Mouse (Mus musculus): ENCODE measurements at regions not wholly inside any gene's neighbourhood (a gene's known extent, or its start where the extent isn't known, plus 50 kb on each side); places are given as distances from the start of the nearest gene placed in this dataset.

- no peaks in the 10 kb centered on the region for H3K27me3 ChIP-seq (ENCODE audit: control insufficient read depth, insufficient read depth, low read length, poor library complexity, severe bottlenecking)
- no peaks in the 10 kb centered on the region for H3K36me3 ChIP-seq (ENCODE audit: control insufficient read depth, insufficient read depth, low read length, poor library complexity, severe bottlenecking)
- DNase-seq (ENCODE audit: low read depth, low spot score): no peak
These were observed 138.1 kb upstream of the Id2 start for GRCm38 (mm10) chr12:25235071-25235470.

DNA sequence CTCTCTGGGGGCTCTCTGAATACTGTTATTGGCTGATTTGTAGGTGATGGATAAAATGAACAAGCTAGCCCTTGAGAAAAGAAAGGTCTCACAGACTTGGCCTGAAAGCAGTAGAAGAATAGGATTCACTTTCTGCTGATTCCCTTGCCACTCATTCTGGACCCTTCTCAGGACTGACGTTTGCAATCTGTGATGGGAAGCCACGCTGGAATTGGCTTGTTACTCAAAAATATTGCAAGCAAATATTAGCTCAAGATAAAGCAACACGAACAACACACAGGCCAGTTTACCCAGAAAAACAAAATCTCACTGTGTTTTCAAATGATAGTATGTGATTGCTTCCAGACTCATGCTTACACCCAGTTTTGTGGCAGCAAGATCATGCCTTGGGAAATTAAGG lies 137.7 kb upstream of the Id2 start:
- Histone ChIP-seq H3K27me3 (ENCODE audit: control insufficient read depth, insufficient read depth, low read length, poor library complexity, severe bottlenecking) (no peaks in the 10 kb centered on the region), H3K36me3 (ENCODE audit: control insufficient read depth, insufficient read depth, low read length, poor library complexity, severe bottlenecking) (no peaks in the 10 kb centered on the region)
- no peak for DNase-seq (ENCODE audit: low read depth, low spot score)

GRCm38 (mm10) chr12:25233027-25233535 lies 136.1 kb upstream of the Id2 start:
- no peak for DNase-seq (ENCODE audit: low read depth, low spot score)
- Histone ChIP-seq H3K27me3 (ENCODE audit: control insufficient read depth, insufficient read depth, low read length, poor library complexity, severe bottlenecking) (no peaks in the 10 kb centered on the region), H3K36me3 (ENCODE audit: control insufficient read depth, insufficient read depth, low read length, poor library complexity, severe bottlenecking) (no peaks in the 10 kb centered on the region)

- DNase-seq (ENCODE audit: low read depth, low spot score): no peak
- Histone ChIP-seq H3K36me3 (ENCODE audit: control insufficient read depth, insufficient read depth, low read length, poor library complexity, severe bottlenecking) (no peaks in the 10 kb centered on the region), H3K27me3 (ENCODE audit: control insufficient read depth, insufficient read depth, low read length, poor library complexity, severe bottlenecking) (no peaks in the 10 kb centered on the region)
These were observed 135.6 kb upstream of the Id2 start for GRCm38 (mm10) chr12:25232358-25233026.

DNA sequence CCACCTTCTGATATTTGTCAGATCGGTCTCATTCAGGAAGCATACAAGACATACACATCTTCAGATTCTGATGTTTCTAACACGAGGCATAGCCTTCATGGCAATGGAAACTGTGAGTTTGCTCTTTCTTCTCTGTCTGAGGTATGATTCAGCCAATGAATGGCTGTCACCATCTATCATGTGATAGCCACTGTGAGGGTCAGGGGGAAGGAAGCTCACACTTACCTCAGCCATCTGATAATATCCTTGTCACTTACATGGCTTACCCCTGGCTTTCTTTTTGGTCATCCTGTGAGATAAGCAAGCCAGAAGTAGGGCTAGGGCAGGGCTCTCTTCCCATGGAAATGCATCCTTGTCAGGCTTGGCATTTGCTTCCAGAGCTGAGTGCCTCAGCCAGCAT lies 131.8 kb upstream of the Id2 start:
- DNase-seq (ENCODE audit: low read depth, low spot score): no peak
- H3K36me3 ChIP-seq (ENCODE audit: control insufficient read depth, insufficient read depth, low read length, poor library complexity, severe bottlenecking): no peaks in the 10 kb centered on the region
- no peaks in the 10 kb centered on the region for H3K27me3 ChIP-seq (ENCODE audit: control insufficient read depth, insufficient read depth, low read length, poor library complexity, severe bottlenecking)

DNA sequence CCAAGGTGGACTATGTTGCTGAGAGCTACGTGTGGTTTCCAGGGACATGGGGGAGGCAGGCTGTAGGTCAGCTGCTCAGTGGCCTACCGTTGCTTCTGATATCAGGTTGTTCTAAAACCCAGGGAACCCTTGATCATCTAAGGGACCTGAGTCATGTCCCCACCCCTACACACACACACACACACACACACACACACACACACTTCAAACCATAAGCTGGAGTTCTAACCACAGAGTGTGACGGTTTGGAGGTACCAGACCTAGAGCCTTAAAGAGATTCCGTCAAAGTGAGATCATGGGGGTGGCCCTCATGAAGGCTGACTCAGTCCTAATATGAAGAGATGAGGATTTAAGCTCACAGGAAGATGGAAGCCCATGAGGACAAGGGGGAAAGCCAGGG lies 130.8 kb upstream of the Id2 start:
- H3K27me3 ChIP-seq (ENCODE audit: control insufficient read depth, insufficient read depth, low read length, poor library complexity, severe bottlenecking): no peaks in the 10 kb centered on the region

DNA sequence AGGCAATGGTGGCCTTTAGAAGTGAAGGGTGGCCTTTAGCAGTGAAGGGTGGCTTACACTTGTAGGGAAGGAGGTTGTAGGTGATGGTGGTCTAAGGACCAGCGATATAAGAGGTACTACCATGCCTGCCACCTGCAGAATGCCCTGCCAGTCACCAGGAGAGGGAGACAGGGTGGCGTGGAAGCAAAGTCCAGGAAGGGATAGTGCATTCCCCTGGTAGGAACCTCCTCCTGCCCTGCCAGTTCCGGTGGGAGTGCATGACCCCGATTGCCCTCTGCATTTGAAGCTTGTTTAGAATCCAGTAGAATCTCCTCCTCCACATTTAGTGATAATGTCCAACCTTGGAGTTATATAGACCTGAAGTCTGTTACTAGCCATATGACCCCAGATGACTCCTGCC lies 127.7 kb upstream of the Id2 start:
- no peaks in the 10 kb centered on the region for H3K27me3 ChIP-seq (ENCODE audit: control insufficient read depth, insufficient read depth, low read length, poor library complexity, severe bottlenecking)
- no peak for DNase-seq (ENCODE audit: low read depth, low spot score)

More for the DNA sequence above, 130.8 kb upstream of the Id2 start:
- no peak for DNase-seq (ENCODE audit: low read depth, low spot score)
- H3K36me3 ChIP-seq (ENCODE audit: control insufficient read depth, insufficient read depth, low read length, poor library complexity, severe bottlenecking): no peaks in the 10 kb centered on the region

DNA sequence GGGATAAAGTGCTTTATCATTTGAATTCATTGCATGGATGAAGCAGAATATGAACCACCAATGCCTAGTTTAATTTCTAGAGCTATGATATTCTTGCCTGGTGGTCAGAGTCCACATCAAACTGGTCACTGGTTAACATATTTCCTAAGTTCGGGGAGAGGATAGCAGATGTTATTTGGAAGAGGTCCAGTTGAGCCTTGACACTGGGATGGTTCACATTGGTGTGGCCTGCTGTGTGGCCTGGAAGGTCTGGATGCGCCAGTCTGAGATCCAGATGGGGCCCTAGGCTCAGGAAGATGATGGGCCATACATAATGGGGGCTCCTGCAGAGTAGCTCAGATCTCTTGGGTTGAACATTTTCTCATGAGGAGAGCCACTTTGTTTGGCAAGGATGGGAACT lies 127.3 kb upstream of the Id2 start:
- no peak for DNase-seq (ENCODE audit: low read depth, low spot score)
- H3K27me3 ChIP-seq (ENCODE audit: control insufficient read depth, insufficient read depth, low read length, poor library complexity, severe bottlenecking): no peaks in the 10 kb centered on the region
- no peaks in the 10 kb centered on the region for H3K36me3 ChIP-seq (ENCODE audit: control insufficient read depth, insufficient read depth, low read length, poor library complexity, severe bottlenecking)

More for the DNA sequence above, 127.7 kb upstream of the Id2 start:
- H3K36me3 ChIP-seq (ENCODE audit: control insufficient read depth, insufficient read depth, low read length, poor library complexity, severe bottlenecking): no peaks in the 10 kb centered on the region

DNA sequence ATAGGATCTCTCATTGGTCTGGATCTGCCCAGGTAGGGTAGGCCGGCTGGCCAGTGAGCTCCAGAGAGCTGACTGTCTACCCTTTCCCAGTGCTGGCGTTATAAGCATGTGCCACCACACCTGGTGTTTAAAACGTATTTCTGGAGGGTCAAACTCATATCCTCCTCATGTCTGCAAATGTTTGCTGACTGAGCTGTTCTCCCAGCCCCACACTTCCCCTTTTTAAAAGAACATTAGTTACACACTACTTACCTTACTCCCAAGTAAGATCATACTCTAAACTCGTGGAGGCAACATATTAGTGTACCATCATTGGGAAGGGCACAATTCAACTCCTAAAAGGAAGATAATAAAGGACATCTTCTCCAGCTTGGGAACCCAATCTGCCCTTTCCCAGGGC lies 126.6 kb upstream of the Id2 start:
- H3K36me3 ChIP-seq (ENCODE audit: control insufficient read depth, insufficient read depth, low read length, poor library complexity, severe bottlenecking): no peaks in the 10 kb centered on the region
- H3K27me3 ChIP-seq (ENCODE audit: control insufficient read depth, insufficient read depth, low read length, poor library complexity, severe bottlenecking): no peaks in the 10 kb centered on the region
- peak; percentile 52 for DNase-seq (ENCODE audit: low read depth, low spot score)

DNA sequence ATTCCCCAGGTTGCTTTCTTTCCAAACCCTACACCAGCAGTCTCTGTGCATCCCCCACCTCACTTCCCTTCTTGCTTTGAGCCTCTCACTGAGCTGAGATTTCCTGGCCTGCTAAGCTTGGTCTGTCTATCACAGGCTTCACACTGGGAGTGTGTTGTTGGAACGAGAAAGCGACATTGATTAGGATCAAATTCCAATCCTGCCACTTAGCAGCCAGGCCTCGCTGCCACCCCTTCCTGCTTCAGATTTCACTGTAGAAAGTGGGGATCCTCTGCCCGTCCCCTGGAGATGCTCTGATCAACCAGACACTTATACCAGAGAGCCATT lies 123.8 kb upstream of the Id2 start:
- no peaks in the 10 kb centered on the region for H3K27me3 ChIP-seq (ENCODE audit: control insufficient read depth, insufficient read depth, low read length, poor library complexity, severe bottlenecking)
- H3K36me3 ChIP-seq (ENCODE audit: control insufficient read depth, insufficient read depth, low read length, poor library complexity, severe bottlenecking): no peaks in the 10 kb centered on the region
- DNase-seq (ENCODE audit: low read depth, low spot score): no peak

DNA sequence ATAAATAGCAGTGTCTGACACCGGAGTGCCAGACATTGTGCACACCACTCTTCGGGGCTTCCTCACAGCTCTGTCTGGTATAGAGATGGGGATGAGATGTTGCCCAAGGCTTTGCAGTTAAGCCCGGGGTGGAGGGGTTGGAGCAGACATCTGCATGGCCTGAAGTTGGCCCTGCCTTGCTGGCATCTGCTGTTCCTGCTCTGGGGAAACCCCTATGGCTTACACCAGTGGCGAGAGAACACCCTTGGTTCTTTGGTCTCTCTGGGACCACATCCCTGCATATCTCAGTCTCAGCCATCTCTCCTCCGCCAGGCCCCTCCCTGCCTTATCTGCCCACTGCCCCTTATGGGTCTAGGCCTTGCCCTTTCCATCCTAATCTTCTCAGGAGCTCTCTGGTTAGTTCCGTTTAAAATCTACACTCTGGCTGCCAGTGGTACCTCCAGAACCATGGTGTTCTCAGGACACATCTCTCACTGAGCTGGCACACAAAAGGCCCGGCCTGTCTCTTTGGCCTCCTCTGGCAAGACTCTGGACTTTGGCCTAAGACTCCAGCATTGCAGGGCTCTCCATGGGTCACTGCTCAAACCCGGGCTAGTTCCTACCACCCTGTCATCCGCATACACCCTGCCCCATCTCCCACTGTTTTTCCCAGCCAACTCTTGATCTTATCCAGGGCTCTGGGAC lies 123.3 kb upstream of the Id2 start:
- Histone ChIP-seq H3K36me3 (ENCODE audit: control insufficient read depth, insufficient read depth, low read length, poor library complexity, severe bottlenecking) (no peaks in the 10 kb centered on the region), H3K27me3 (ENCODE audit: control insufficient read depth, insufficient read depth, low read length, poor library complexity, severe bottlenecking) (no peaks in the 10 kb centered on the region)
- DNase-seq (ENCODE audit: low read depth, low spot score): no peak

DNA sequence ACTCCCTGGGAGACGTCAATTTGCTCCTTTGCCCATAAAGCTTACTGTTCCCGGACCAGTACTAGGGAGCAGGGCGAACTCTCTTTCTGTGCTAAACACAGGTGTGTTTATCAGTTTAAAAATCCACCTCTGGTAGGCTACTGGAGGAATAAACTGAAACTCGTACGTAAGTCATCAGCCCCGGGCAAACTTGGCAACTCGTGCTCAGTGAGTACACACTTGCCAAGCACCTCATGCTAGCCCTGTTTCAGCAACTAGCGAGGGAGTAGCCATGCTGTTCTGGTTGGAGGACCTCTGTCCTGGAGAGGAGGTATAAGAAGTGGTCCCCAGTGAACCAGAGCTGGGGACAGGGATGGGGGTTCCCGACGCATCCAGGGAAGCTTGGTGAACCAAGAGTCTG lies 122.6 kb upstream of the Id2 start:
- Histone ChIP-seq H3K27me3 (ENCODE audit: control insufficient read depth, insufficient read depth, low read length, poor library complexity, severe bottlenecking) (no peaks in the 10 kb centered on the region), H3K36me3 (ENCODE audit: control insufficient read depth, insufficient read depth, low read length, poor library complexity, severe bottlenecking) (no peaks in the 10 kb centered on the region)
- DNase-seq (ENCODE audit: low read depth, low spot score): no peak

DNA sequence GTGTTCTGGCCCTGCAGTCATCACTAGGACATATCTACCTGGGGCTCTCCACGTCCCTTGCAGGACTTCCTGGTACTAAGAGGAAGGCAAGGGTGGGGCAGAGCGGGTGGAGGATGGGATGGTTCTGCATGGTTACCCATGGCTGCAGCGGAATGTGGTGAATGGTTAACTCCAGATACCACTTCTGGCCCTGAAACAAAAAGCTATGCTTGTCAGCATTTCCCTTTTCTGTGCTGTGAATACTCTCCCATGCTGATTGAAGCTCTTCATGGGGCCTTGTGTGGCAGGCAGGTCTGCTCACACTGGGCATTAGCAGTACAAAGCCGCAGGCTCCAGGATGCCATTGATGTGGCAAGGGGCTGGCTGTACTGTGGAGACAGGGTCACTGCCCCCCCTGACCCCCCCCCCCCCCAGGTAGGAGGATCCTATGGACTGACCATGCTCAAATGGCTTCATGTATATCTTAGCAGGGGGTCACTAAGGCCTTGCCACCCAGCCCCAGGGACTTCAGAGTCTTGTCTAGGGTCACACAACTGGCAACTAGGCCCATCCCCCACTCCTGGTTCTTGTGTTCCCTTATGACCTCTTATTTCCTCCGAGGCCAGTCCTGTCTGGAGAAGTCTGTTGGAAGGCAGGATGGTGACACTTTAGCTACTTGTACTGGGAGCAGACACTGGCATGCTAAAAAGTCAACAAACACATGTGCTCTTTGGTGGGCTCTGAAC lies 120.0 kb upstream of the Id2 start:
- peak; percentile 86 for DNase-seq (ENCODE audit: low read depth, low spot score)
- no peaks in the 10 kb centered on the region for H3K27me3 ChIP-seq (ENCODE audit: control insufficient read depth, insufficient read depth, low read length, poor library complexity, severe bottlenecking)
- H3K36me3 ChIP-seq (ENCODE audit: control insufficient read depth, insufficient read depth, low read length, poor library complexity, severe bottlenecking): no peaks in the 10 kb centered on the region

GRCm38 (mm10) chr12:25215266-25215665 lies 118.3 kb upstream of the Id2 start:
- Histone ChIP-seq H3K27me3 (ENCODE audit: control insufficient read depth, insufficient read depth, low read length, poor library complexity, severe bottlenecking) (no peaks in the 10 kb centered on the region), H3K36me3 (ENCODE audit: control insufficient read depth, insufficient read depth, low read length, poor library complexity, severe bottlenecking) (no peaks in the 10 kb centered on the region)
- DNase-seq (ENCODE audit: low read depth, low spot score): no peak

- no peak for DNase-seq (ENCODE audit: low read depth, low spot score)
- Histone ChIP-seq H3K27me3 (ENCODE audit: control insufficient read depth, insufficient read depth, low read length, poor library complexity, severe bottlenecking) (no peaks in the 10 kb centered on the region), H3K36me3 (ENCODE audit: control insufficient read depth, insufficient read depth, low read length, poor library complexity, severe bottlenecking) (no peaks in the 10 kb centered on the region)
These were observed 117.0 kb upstream of the Id2 start for GRCm38 (mm10) chr12:25213782-25214478.

Data from splenic B cell, adult 2 months (primary cell).